Comparison of ENCODE assay signal across 14 mouse cellular contexts in genomic region chr16:6842066-6842785, GRCm38 (mm10).
DNase-seq lines count a peak whose midpoint lies in the region; ATAC-seq and TF ChIP-seq lines count a peak whose summit lies in the region.
"Had no signal": no experiment of that assay in that cellular context is flagged by ENCODE, and none has a peak within 500 bp of the region (broad histone marks: within the 10 kb centered on the region; RNA-seq: fewer than 3 reads in every experiment).

No protein-coding gene starts in this region.

- 0 out of 2 replicates have a peak overlapping the region, but pooled peaks have one; percentile 2 for H3K4me2 ChIP-seq in kidney, postnatal 0 days (ENCODE audit: low read length)
- H3K4me2 ChIP-seq in neural tube, embryonic 13.5 days = peak overlapping the region; percentile 38
- no peak overlapping the region for H3K4me2 ChIP-seq in heart, embryonic 12.5 days
- H3K4me2 ChIP-seq: heart, embryonic 13.5 days; liver, embryonic 15.5 days had no signal

- no peaks in the 10 kb centered on the region for H3K36me3 ChIP-seq in kidney, postnatal 0 days (ENCODE audit: insufficient read depth, low read length)
- H3K36me3 ChIP-seq in neural tube, embryonic 13.5 days = no peaks in the 10 kb centered on the region
- no peaks in the 10 kb centered on the region for H3K36me3 ChIP-seq in heart, embryonic 12.5 days
- H3K36me3 ChIP-seq: heart, embryonic 13.5 days; liver, embryonic 15.5 days had no signal

- H3K9me3 ChIP-seq in kidney, postnatal 0 days (replicated peaks; ENCODE audit: low read length) = no peaks in the 10 kb centered on the region
- no peaks in the 10 kb centered on the region for H3K9me3 ChIP-seq in neural tube, embryonic 13.5 days
- H3K9me3 ChIP-seq in heart, embryonic 12.5 days (replicated peaks) = no peaks in the 10 kb centered on the region
- H3K9me3 ChIP-seq: heart, embryonic 13.5 days; liver, embryonic 15.5 days had no signal

- no peak overlapping the region for H3K9ac ChIP-seq in kidney, postnatal 0 days (ENCODE audit: low read depth, low read length)
- peak overlapping the region; percentile 13; the same call in 1 of the 2 replicates for H3K9ac ChIP-seq in neural tube, embryonic 13.5 days
- no peak overlapping the region for H3K9ac ChIP-seq in heart, embryonic 12.5 days
- H3K9ac ChIP-seq: heart, embryonic 13.5 days; liver, embryonic 15.5 days had no signal

- no peak overlapping the region for H3K27ac ChIP-seq in kidney, postnatal 0 days
- no peak overlapping the region for H3K27ac ChIP-seq in neural tube, embryonic 13.5 days (replicated peaks)
- H3K27ac ChIP-seq in heart, embryonic 12.5 days (ENCODE audit: poor library complexity, severe bottlenecking) = no peak overlapping the region
- H3K27ac ChIP-seq: heart, embryonic 13.5 days; liver, embryonic 15.5 days; macrophage had no signal

- WGBS in kidney, postnatal 0 days = 40% methylated on average over 8 of the region's 8 CpGs
- 35% methylated on average over 8 of the region's 8 CpGs for WGBS in neural tube, embryonic 13.5 days
- WGBS in heart, embryonic 12.5 days = 58% methylated on average over 8 of the region's 8 CpGs

- 0 out of 2 replicates have a peak, but pooled peaks cover 3% of the 10 kb centered on the region for H3K4me1 ChIP-seq in kidney, postnatal 0 days (replicated peaks; ENCODE audit: insufficient read depth, low read length)
- peaks cover 33% of the 10 kb centered on the region for H3K4me1 ChIP-seq in neural tube, embryonic 13.5 days (replicated peaks)
- peaks cover 12% of the 10 kb centered on the region for H3K4me1 ChIP-seq in heart, embryonic 12.5 days (replicated peaks)
- H3K4me1 ChIP-seq: liver, embryonic 15.5 days had no signal

- ATAC-seq in kidney, postnatal 0 days (replicated peaks; ENCODE audit: low FRiP score, low read depth) = no peak
- no peak for ATAC-seq in neural tube, embryonic 13.5 days (ENCODE audit: low read depth)
- ATAC-seq in heart, embryonic 12.5 days (ENCODE audit: insufficient number of reproducible peaks, low FRiP score) = no peak

- no peak for DNase-seq in kidney, postnatal 0 days (ENCODE audit: low spot score)
- no peak for DNase-seq in kidney, adult 9 months
- DNase-seq in Muller cell, postnatal 12 days (ENCODE audit: inconsistent ontology term) = peak; percentile 11
- peak; percentile 50 for DNase-seq in embryo, embryonic 10.5 days (ENCODE audit: low spot score)
- no peak for DNase-seq in heart, postnatal 25 days (ENCODE audit: low spot score)
- DNase-seq in gastrocnemius, postnatal 4 days (ENCODE audit: low spot score in 2 of 2) = no peak
- DNase-seq: cerebellum, postnatal 36 days; right cerebral cortex, adult 18-20 months; thymus, postnatal 4 days had no signal

- H3K4me3 ChIP-seq in kidney, postnatal 0 days (replicated peaks; ENCODE audit: low read depth, low read length) = no peak overlapping the region
- H3K4me3 ChIP-seq in neural tube, embryonic 13.5 days = peak overlapping the region; percentile 15; the same call in 1 of the 2 replicates
- H3K4me3 ChIP-seq in heart, embryonic 12.5 days = no peak overlapping the region
- H3K4me3 ChIP-seq: heart, embryonic 13.5 days; liver, embryonic 15.5 days had no signal

- intact Hi-C loops in heart, postnatal 25 days (cut with DNase I) = loop anchor here (10.0 kb wide), 1 partner anchor 203 kb away; no protein-coding TSS in a partner anchor

- no peaks in the 10 kb centered on the region for H3K27me3 ChIP-seq in kidney, postnatal 0 days (ENCODE audit: insufficient read depth, low read length)
- H3K27me3 ChIP-seq in neural tube, embryonic 13.5 days = no peaks in the 10 kb centered on the region
- no peaks in the 10 kb centered on the region for H3K27me3 ChIP-seq in heart, embryonic 12.5 days (replicated peaks)
- H3K27me3 ChIP-seq: heart, embryonic 13.5 days; liver, embryonic 15.5 days had no signal

- TF ChIP-seq CTCF in kidney, postnatal 0 days (IDR thresholded peaks at IDR 0.05; ENCODE audit: low read depth) = no peak

Comparison
In these comparisons a context has a peak if more than half of its experiments do, and no peak if none do; other contexts are left out.
1. DNase-seq: peak in Muller cell, postnatal 12 days (single experiment) and embryo, embryonic 10.5 days (single experiment); none in kidney, postnatal 0 days (single experiment), kidney, adult 9 months (single experiment), heart, postnatal 25 days (single experiment) and gastrocnemius, postnatal 4 days (0 of 2).